Mouse (Mus musculus): ENCODE measurements around the gene Cc2d2a.

The Cc2d2a gene

GRCm38 (mm10) chr5:43661997-43662961 is at the start of gene Cc2d2a:
Gene Cc2d2a (plus strand): TSS chr5:43662346.
- DNase-seq (ENCODE audit: low spot score in 2 of 2), result no peak

- DNase-seq (ENCODE audit: low spot score in 2 of 2), result no peak
These were observed 40.4 kb upstream of the Cc2d2a start for GRCm38 (mm10) chr5:43621575-43622299.

- DNase-seq (ENCODE audit: low spot score in 2 of 2), result no peak
These were observed 36.7 kb upstream of the Cc2d2a start for GRCm38 (mm10) chr5:43625407-43625806.

- no peak for DNase-seq (ENCODE audit: low spot score in 2 of 2)
These were observed 28.0 kb upstream of the Cc2d2a start for GRCm38 (mm10) chr5:43634071-43634601.

- DNase-seq (ENCODE audit: low spot score in 2 of 2), result no peak
These were observed 27.5 kb upstream of the Cc2d2a start for GRCm38 (mm10) chr5:43634602-43635081.

GRCm38 (mm10) chr5:43645020-43645419 is 17.1 kb upstream of the Cc2d2a start:
- no peak for DNase-seq (ENCODE audit: low spot score in 2 of 2)

GRCm38 (mm10) chr5:43647098-43647774 is 14.9 kb upstream of the Cc2d2a start:
- no peak for DNase-seq (ENCODE audit: low spot score in 2 of 2)

- DNase-seq (ENCODE audit: low spot score in 2 of 2), result no peak
These were observed 648 bp upstream of the Cc2d2a start for GRCm38 (mm10) chr5:43661498-43661897.

- DNase-seq (ENCODE audit: low spot score in 2 of 2), result no peak
These were observed 1.4 kb downstream of the Cc2d2a start for GRCm38 (mm10) chr5:43663531-43663930.

- DNase-seq (ENCODE audit: low spot score in 2 of 2), result no peak
These were observed 3.0 kb downstream of the Cc2d2a start for GRCm38 (mm10) chr5:43665144-43665543.

- DNase-seq (ENCODE audit: low spot score in 2 of 2), result no peak
These were observed 7.0 kb downstream of the Cc2d2a start for GRCm38 (mm10) chr5:43669118-43669645.

- DNase-seq (ENCODE audit: low spot score in 2 of 2), result peak in 1 of 2 experiments; percentile 16
These were observed 10.2 kb downstream of the Cc2d2a start for GRCm38 (mm10) chr5:43672177-43672911.

- no peak for DNase-seq (ENCODE audit: low spot score in 2 of 2)
These were observed 10.9 kb downstream of the Cc2d2a start for GRCm38 (mm10) chr5:43673083-43673482.

- DNase-seq (ENCODE audit: low spot score in 2 of 2), result no peak
These were observed 23.3 kb downstream of the Cc2d2a start for GRCm38 (mm10) chr5:43685466-43685865.

GRCm38 (mm10) chr5:43692489-43692888 is 30.3 kb downstream of the Cc2d2a start:
- DNase-seq (ENCODE audit: low spot score in 2 of 2), result no peak

GRCm38 (mm10) chr5:43697133-43697532 is 35.0 kb downstream of the Cc2d2a start:
- no peak for DNase-seq (ENCODE audit: low spot score in 2 of 2)

- no peak for DNase-seq (ENCODE audit: low spot score in 2 of 2)
These were observed 37.1 kb downstream of the Cc2d2a start for GRCm38 (mm10) chr5:43699240-43699639.

- no peak for DNase-seq (ENCODE audit: low spot score in 2 of 2)
These were observed 59.6 kb downstream of the Cc2d2a start for GRCm38 (mm10) chr5:43721538-43722451.

GRCm38 (mm10) chr5:43722452-43722783 is 60.3 kb downstream of the Cc2d2a start:
- no peak for DNase-seq (ENCODE audit: low spot score in 2 of 2)

GRCm38 (mm10) chr5:43723830-43724229 is 61.7 kb downstream of the Cc2d2a start:
- DNase-seq (ENCODE audit: low spot score in 2 of 2), result no peak

All from spleen, postnatal 4 days (tissue).